Mouse (Mus musculus) olfactory bulb, adult 2 months (tissue): ENCODE measurements around the gene Haus6. TPM values are rescaled to one million over a fixed set of nuclear protein-coding genes. Genes with fewer than 3 reads are reported as not detected.
"Not testable (repeated sequence)": the region's sequence is repeated elsewhere in the genome, so short reads cannot be mapped to it uniquely, and the experiment has no call there.

Source experiments
- H3K27ac ChIP-seq: fragments of 200-500 bp; 2 replicates; pipeline ENCODE4 v1.5.1; 2012; ENCODE audit warnings: low read depth, low read length; ENCODE audit not compliant: insufficient read depth
- H3K4me1 ChIP-seq: fragments of 200-500 bp; 2 replicates; pipeline ENCODE4 v1.6.1; 2012; ENCODE audit warnings: low read length; ENCODE audit not compliant: control insufficient read depth, insufficient read depth
- H3K4me3 ChIP-seq: fragments of 200-500 bp; 2 replicates; pipeline ENCODE4 v1.5.1; 2012; ENCODE audit warnings: mild to moderate bottlenecking, low read depth, low read length, moderate library complexity; ENCODE audit not compliant: insufficient read depth
- CTCF ChIP-seq: fragments of 200-500 bp; IDR thresholded peaks from 2 replicates; pipeline ENCODE4 v1.5.1; 2012; ENCODE audit warnings: low read depth, mild to moderate bottlenecking, low read length, moderate library complexity; ENCODE audit not compliant: insufficient read depth
- POLR2A ChIP-seq: fragments of 200-500 bp; IDR thresholded peaks from 2 replicates; pipeline ENCODE4 v1.6.1; 2012; ENCODE audit warnings: mild to moderate bottlenecking, low read depth, low read length, moderate library complexity; ENCODE audit not compliant: insufficient read depth
- WGBS: fragments of 180-500 bp; shearing (Covaris S2); methylation state at CpG from one replicate; pipeline ENCODE4 v1.1.7; 2018; 5-methylcytosine and 5-hydroxymethylcytosine counted together
- polyA plus RNA-seq: library from polyadenylated mRNA; stranded (reverse); fragments of >200 nt; gene quantifications from 2 replicates; pipeline ENCODE4 v1.2.4, GENCODE M21; 2012; ENCODE audit warnings: low replicate concordance; ENCODE audit not compliant: missing spikeins, insufficient read depth, insufficient read length

Gene Haus6
- polyA plus RNA-seq, 1 experiment = not detected

- no peak overlapping the region for H3K27ac ChIP-seq
- TF ChIP-seq POLR2A (no peak), CTCF (no peak)
- 88% methylated on average over 5 of the region's 5 CpGs for WGBS
- no peak overlapping the region for H3K4me3 ChIP-seq
- H3K4me1 ChIP-seq = no peaks in the 10 kb centered on the region
Measured at GRCm38 (mm10) chr4:86625463-86625862, 13.6 kb upstream of the Haus6 start.

- not testable (repeated sequence) for H3K4me1 ChIP-seq, H3K27ac ChIP-seq, H3K4me3 ChIP-seq
- whole genome bisulfite sequencing = 100% methylated on average over 1 of the region's 1 CpGs
Measured at GRCm38 (mm10) chr4:86622532-86622931, 10.7 kb upstream of the Haus6 start.

- no peak overlapping the region for H3K27ac ChIP-seq
- TF ChIP-seq CTCF (no peak), POLR2A (no peak)
- 58% methylated on average over 3 of the region's 3 CpGs for WGBS
Measured at GRCm38 (mm10) chr4:86622116-86622515, 10.3 kb upstream of the Haus6 start.

GRCm38 (mm10) chr4:86620506-86620905 is 8.7 kb upstream of the Haus6 start:
- H3K4me1 ChIP-seq = no peaks in the 10 kb centered on the region
- H3K27ac ChIP-seq = no peak overlapping the region
- WGBS = 65% methylated on average over 2 of the region's 2 CpGs
- H3K4me3 ChIP-seq = no peak overlapping the region
- no peak for TF ChIP-seq CTCF
- TF ChIP-seq POLR2A = no peak

More at GRCm38 (mm10) chr4:86622116-86622515, 10.3 kb upstream of the Haus6 start:
- H3K4me3 ChIP-seq = no peak overlapping the region
- H3K4me1 ChIP-seq = no peaks in the 10 kb centered on the region

- TF ChIP-seq POLR2A (no peak), CTCF (no peak)
- H3K4me3 ChIP-seq = no peak overlapping the region
- 31% methylated on average over 8 of the region's 8 CpGs for WGBS
- H3K4me1 ChIP-seq = 0 out of 2 replicates have a peak, but pooled peaks cover 2% of the 10 kb centered on the region
- H3K27ac ChIP-seq = peak overlapping the region; percentile 86
Measured at GRCm38 (mm10) chr4:86612289-86612620, 400 bp upstream of the Haus6 start.

DNA sequence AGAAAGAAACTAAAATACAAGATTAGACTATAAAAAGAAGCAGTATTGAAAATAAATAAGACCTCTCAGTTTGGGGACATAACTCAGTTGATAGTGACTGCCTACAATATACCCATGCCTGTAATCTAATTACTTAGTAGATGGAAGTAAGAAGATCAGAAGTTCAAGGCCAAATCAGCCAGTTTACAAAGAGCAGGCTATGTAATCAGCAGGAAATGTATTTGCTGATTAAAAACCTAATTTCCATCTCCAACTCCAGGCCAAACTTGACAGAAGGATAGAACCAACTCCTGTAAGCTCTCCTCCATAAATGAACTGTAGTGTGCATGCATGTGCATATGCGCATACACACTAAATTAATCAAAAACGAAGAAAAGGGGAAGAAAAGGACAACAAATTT is 20.6 kb downstream of the Haus6 start:
- no peak overlapping the region for H3K4me3 ChIP-seq
- H3K4me1 ChIP-seq = no peaks in the 10 kb centered on the region
- H3K27ac ChIP-seq = no peak overlapping the region
- TF ChIP-seq POLR2A (no peak), CTCF (no peak)
- 95% methylated on average over 2 of the region's 2 CpGs for WGBS

DNA sequence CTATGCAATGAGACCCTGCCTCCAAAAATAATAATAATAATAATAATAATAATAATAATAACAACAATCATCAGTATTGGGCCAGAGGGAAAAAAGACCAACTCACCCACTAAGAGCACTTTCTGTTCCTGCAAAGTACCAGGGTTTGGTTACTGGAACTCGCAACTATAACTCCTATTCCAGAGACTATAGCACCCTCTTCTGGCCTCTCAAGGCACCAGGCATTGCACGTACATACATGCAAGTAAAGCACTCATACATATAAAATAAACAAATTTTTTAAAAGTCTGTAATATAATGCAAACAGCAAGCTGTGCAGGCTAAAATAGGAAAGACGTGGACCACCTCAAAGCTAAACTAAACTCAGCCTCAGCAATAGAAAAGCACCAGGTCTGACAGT is 23.6 kb downstream of the Haus6 start:
- Histone ChIP-seq H3K4me1 (no peaks in the 10 kb centered on the region), H3K27ac (no peak overlapping the region), H3K4me3 (no peak overlapping the region)
- 88% methylated on average over 3 of the region's 3 CpGs for WGBS
- TF ChIP-seq CTCF = no peak
- TF ChIP-seq POLR2A = no peak

- no peak for TF ChIP-seq CTCF
- no peak for TF ChIP-seq POLR2A
- Histone ChIP-seq H3K4me3 (no peak overlapping the region), H3K27ac (no peak overlapping the region), H3K4me1 (no peaks in the 10 kb centered on the region)
- WGBS = 80% methylated on average over 3 of the region's 3 CpGs
Measured at GRCm38 (mm10) chr4:86580591-86580990, 31.3 kb downstream of the Haus6 start.

DNA sequence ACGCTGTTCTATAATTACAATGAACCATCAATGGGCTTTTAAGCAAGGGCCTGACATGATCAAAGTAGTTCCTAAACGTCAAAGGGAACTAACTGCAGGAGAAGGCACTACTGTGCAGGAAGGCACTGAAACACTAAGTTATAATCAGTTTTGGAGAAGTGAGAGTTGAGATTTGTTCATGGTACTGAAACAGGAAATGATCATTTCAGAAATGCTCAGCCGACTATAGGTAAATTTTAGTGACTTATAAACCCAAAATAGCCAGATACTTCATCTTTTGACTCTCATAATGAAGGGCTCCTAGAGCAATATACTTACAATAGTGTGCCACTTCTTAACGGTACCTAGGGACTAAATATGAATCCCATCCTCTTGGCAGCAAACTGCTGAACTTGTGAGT is 31.8 kb downstream of the Haus6 start:
- WGBS = 32% methylated on average over 4 of the region's 4 CpGs
- Histone ChIP-seq H3K4me3 (no peak overlapping the region), H3K4me1 (no peaks in the 10 kb centered on the region), H3K27ac (no peak overlapping the region)
- no peak for TF ChIP-seq CTCF
- no peak for TF ChIP-seq POLR2A

DNA sequence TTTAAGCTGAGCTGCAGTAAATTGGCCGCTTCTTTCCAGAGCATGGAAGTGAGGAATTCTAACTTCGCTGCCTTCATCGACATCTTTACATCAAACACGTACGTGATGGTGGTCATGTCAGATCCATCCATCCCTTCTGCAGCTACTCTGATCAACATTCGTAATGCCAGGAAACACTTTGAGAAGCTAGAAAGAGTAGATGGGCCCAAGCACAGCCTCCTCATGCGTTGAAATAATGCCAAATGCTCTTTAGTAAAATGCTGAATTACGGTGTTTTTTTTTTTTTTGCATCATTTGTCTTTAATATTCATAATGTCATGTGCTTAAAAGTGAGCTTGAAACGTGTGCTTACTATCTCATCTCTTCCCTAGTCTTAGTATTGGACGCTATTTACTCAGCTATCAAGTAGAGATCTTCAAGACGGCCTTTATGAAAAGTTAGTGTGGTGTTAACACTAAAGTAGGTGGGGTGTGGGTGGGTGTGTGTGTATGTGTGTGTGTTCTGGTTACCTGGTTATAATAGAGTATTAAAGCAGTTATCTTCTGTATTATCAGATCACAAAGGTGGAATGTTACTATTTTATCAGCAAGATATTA is 35.1 kb downstream of the Haus6 start:
- Histone ChIP-seq H3K4me3 (peak overlapping the region; percentile 67), H3K27ac (peak overlapping the region; percentile 9; the same call in 1 of the 2 replicates), H3K4me1 (no peaks in the 10 kb centered on the region)
- TF ChIP-seq CTCF (no peak), POLR2A (no peak)
- WGBS = 3% methylated on average over 11 of the region's 11 CpGs
